Mouse (Mus musculus): ENCODE measurements around the gene Ccdc66. TPM values are rescaled to one million over a fixed set of nuclear protein-coding genes. Genes with fewer than 3 reads are reported as not detected.

Ccdc66 gene
- total RNA-seq (2021): 1 to 10 TPM; 6.2 to 6.3 TPM
- long read RNA-seq, experiment 1: 0 reads
- long read RNA-seq, experiment 2, full-length matches to known transcripts: 1 of 2 reads
- long read RNA-seq, experiment 2, partial matches to known transcripts: 0 of 2 reads
- long read RNA-seq, experiment 2, other reads (novel, unspliced or antisense): 1 of 2 reads

DNA sequence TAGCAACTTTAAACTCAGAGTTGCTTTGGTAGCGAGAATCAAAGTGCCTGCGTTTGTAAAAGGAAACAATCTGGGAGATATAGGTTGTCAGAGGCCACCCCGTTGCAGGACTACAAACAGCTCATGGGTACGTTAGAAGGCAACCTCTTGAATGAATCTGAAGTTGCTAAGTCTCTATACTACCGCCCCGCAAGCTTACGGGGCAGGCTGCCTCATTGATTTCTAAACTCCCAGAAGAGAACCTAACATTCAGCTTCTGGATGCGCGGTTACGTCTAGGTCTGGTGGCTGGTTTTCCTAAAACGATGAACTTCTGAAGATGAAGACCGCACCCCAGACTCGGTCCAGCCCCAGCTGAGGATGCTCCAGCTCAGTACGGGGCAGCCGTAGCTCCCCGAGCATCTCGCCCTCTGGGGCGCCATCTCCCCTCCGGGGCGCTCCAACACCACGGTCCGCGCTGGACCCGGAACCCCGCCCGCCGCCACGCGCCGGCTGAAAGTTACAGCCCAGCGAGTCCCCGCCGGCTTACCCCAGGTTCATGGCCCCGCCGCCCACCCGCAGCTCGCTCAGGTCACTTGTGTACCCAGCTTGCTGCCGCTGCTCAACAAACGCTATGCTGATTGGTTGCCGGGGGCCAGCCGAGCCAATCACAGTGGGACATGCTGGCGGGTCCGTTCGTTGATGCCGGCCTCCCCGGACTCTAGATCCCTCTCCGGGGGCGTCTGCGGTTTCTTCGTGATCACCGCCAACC, at the start of gene Ccdc66:
Gene Ccdc66, minus strand, starts transcription at position 567 of the 750 bp plus-strand sequence.
- intact Hi-C loops (cut with DNase I; ENCODE audit: low total_unique reads): no loop called here
- DNase-seq: peak; percentile 96

DNA sequence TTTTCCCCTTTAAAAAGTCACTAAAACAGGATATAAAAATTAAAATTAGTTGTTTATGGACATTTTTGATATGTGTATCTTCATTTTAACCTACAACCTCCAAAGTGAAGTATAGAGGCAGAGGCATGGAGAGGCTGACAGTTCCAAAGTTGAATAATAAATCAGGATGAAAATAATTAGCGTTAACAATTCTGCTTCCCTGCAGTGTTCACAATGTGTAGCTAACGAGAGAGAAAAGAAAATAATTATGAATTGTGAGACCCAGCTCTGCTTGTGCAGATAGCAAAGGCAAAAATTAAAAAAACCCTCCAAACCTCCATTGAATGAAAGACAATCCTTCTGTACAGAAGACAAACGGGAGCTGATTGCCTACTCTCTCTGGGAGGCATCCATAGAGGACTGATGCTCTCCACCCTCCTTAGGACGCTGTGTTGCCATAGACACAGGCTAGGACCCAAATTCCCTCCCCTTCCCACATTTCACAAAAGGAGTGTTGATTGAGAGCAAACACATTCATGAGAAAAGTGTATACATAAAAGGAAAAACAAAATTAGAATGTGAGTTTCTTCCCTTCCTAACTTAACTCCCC, 35.7 kb upstream of the Ccdc66 start:
- intact Hi-C loops (cut with DNase I; ENCODE audit: low total_unique reads): no loop called here
- no peak for DNase-seq

GRCm38 (mm10) chr14:27536441-27536840, 28.2 kb upstream of the Ccdc66 start:
- DNase-seq: no peak
- intact Hi-C loops (cut with DNase I; ENCODE audit: low total_unique reads): no loop called here

- intact Hi-C loops (cut with DNase I; ENCODE audit: low total_unique reads): no loop called here
- DNase-seq: no peak
Measured at GRCm38 (mm10) chr14:27524541-27524940, 16.3 kb upstream of the Ccdc66 start.

- intact Hi-C loops (cut with DNase I; ENCODE audit: low total_unique reads): no loop called here
- no peak for DNase-seq
Measured at GRCm38 (mm10) chr14:27508644-27509301, 513 bp upstream of the Ccdc66 start.

- intact Hi-C loops (cut with DNase I; ENCODE audit: low total_unique reads): no loop called here
- no peak for DNase-seq
Measured at GRCm38 (mm10) chr14:27501096-27501495, 7.2 kb downstream of the Ccdc66 start.

DNA sequence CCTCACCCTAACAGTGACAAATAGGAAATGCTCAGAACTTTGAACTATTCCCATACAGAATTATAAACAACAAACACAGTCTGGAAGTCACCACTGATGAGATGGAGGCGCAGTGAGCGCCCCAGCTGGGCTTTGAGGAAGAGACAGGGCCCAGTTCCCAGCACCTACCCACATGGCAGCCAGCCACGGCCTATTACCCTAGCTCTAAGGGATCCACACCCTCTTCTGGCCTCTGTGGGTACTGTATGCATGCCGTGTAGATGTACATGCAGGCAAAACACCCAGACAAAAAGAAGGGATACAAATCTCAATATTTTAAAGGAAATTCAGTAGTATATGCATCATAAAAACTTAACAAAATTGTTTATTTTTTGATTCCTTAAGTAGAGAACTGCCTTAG, 14.7 kb downstream of the Ccdc66 start:
- no peak for DNase-seq
- intact Hi-C loops (cut with DNase I; ENCODE audit: low total_unique reads): no loop called here

GRCm38 (mm10) chr14:27491399-27491798, 16.9 kb downstream of the Ccdc66 start:
- intact Hi-C loops (cut with DNase I; ENCODE audit: low total_unique reads): no loop called here
- DNase-seq: no peak

DNA sequence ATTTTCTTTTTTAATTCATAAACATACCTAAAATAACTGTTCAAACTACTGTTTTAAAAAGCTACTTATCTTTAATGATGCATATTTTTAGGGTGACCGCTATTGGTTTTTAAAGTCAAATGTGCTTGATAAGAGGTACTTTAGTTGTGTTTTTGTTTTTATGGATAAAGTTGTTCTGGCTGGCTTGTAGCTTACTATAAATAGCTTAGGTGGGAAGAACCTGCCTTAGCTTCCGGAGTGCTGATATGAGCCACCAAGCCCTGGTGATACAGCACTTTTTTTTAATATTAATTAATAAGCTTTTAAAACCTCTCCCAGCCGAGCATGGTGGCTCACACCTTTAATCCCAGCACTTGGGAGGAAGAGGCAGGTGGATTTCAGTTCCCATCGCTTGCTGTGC, 61.3 kb downstream of the Ccdc66 start:
- no peak for DNase-seq
- intact Hi-C loops (cut with DNase I; ENCODE audit: low total_unique reads): no loop called here

DNA sequence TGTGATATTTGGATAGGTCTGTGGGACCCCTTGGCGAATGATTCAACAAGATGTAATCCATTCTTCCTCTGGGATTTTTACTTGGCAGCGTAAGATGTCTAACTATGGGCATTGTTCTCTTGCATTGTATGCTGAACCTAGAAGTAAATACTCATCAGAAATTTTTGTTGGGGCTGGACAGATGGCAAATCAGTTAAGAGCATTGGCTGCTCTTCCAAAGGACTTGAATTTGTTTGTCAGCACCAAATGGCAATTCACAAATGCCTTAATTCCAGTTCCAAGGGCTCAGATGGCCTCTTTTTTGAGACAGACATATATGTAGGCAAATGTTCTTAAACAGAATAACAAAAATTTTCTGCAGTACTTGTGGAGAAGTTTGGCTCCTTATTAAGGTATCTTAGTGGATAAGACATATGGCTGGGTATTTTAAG, 63.4 kb downstream of the Ccdc66 start:
- no peak for DNase-seq
- intact Hi-C loops (cut with DNase I; ENCODE audit: low total_unique reads): no loop called here

DNA sequence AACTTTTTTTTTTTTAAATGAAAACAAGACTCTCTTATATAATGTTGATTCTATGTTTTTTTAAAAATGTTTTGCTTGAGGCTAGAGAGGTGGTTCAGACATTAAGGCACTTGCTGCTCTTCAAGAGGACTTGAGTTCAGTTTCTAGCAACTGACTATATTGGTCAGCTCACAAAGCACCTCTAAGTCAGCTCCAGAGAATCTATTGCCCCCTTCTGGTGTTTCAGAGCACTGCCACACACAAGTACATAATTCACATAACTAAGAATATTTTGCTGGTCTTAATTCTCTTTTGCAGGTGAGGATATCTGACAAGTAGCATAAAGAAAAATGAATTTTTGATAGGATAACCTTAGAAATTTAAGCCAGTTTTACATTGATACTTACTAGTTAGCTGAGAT, 67.3 kb downstream of the Ccdc66 start:
- DNase-seq: no peak
- intact Hi-C loops (cut with DNase I; ENCODE audit: low total_unique reads): no loop called here

DNA sequence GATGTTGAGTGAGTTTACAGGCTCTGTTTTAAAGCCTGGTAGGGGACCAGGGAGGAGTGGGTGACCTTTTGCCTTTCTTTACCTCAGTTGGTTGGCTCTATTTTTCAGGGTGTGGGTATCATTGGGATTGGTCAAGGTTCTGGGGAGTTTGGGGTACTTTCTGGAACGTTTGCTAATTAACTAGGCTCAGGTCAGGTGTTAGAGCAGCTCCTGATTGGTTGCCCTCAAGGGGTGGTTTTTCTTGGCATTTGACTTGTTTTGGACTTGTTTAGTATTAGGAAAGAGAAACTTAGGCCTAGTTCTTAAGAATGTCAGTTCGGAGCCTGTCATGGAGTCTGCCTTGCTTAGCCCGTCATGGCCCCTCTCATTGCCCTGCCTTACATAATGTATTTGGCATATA, 71.4 kb downstream of the Ccdc66 start:
- intact Hi-C loops (cut with DNase I; ENCODE audit: low total_unique reads): no loop called here
- DNase-seq: no peak

- no peak for DNase-seq
- intact Hi-C loops (cut with DNase I; ENCODE audit: low total_unique reads): no loop called here
Measured at GRCm38 (mm10) chr14:27436116-27436515, 72.1 kb downstream of the Ccdc66 start.

- DNase-seq: no peak
- intact Hi-C loops (cut with DNase I; ENCODE audit: low total_unique reads): no loop called here
Measured at GRCm38 (mm10) chr14:27432064-27432463, 76.2 kb downstream of the Ccdc66 start.

Other genes starting within 250 kb of the Ccdc66 start
- 1 to 10 TPM; 6.8 to 7.2 TPM for gene Fam208a, start 79.6 kb downstream of the Ccdc66 start, total RNA-seq (2021)
- gene Erc2, start 114.0 kb upstream of the Ccdc66 start, total RNA-seq (2021): under 1 TPM; 0.38 to 0.86 TPM

All from gastrocnemius, postnatal 14 days (tissue).